Comparison of ENCODE assay signal across 13 mouse cellular contexts in the genomic region with DNA sequence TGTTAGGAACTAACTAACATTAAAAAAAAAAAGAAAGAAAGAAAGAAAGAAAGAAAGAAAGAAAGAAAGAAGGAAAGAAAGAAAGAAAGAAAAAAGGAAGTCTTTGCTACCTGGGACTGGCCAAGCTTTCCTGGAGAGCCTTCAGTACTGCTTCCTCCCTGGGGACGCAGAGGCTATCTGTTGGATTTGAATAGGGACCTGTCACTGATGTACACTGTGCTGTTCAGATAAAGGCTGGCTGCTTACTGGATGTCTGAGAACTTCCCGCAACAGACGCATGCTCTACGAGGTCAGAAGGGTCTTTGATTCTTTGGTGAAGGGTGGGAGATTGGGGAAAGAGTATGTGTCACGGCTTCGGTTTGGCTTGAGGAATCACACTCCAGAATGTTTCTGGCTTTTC.
DNase-seq lines count a peak whose midpoint lies in the region; ATAC-seq and TF ChIP-seq lines count a peak whose summit lies in the region.
"Had no signal": no experiment of that assay in that cellular context is flagged by ENCODE, and none has a peak within 500 bp of the region (broad histone marks: within the 10 kb centered on the region; RNA-seq: fewer than 3 reads in every experiment).

No protein-coding gene starts in this region.

- peaks cover 2% of the 10 kb centered on the region; the same call in 1 of the 2 replicates for H3K4me1 ChIP-seq in lung, adult 2 months (ENCODE audit: control insufficient read depth, insufficient read depth, low read length)
- H3K4me1 ChIP-seq in heart, embryonic 14.5 days (ENCODE audit: control insufficient read depth in 2 of 2, insufficient read depth in 2 of 2, low read length in 2 of 2): peaks cover 14 to 30% of the 10 kb centered on the region in 2 experiments
- H3K4me1 ChIP-seq: liver, embryonic 15.5 days had no signal

- 43% methylated on average over 6 of the region's 6 CpGs for WGBS in lung, adult 2 months
- WGBS in heart, embryonic 14.5 days: 15% methylated on average over 6 of the region's 6 CpGs

- TF ChIP-seq CTCF in lung, adult 2 months (IDR thresholded peaks at IDR 0.05; ENCODE audit: insufficient read depth, low read length): no peak

- peak overlapping the region; percentile 69; the same call in 1 of the 2 replicates for H3K9ac ChIP-seq in heart, embryonic 14.5 days (ENCODE audit: low read length)
- H3K9ac ChIP-seq: embryonic facial prominence, embryonic 12.5 days; liver, embryonic 15.5 days had no signal

- H3K4me3 ChIP-seq in lung, adult 2 months (replicated peaks; ENCODE audit: extremely low read depth, low read depth, low read length): peak overlapping the region; percentile 59
- peak overlapping the region; percentile 17 to 39; a peak in 3 of 4 replicates for H3K4me3 ChIP-seq in heart, embryonic 14.5 days (ENCODE audit: control insufficient read depth in 1 of 2, insufficient read depth in 1 of 2, low read depth in 1 of 2, low read length in 2 of 2)
- H3K4me3 ChIP-seq: embryonic facial prominence, embryonic 12.5 days; liver, embryonic 15.5 days had no signal

- peak overlapping the region; percentile 63 for H3K4me2 ChIP-seq in heart, embryonic 14.5 days (ENCODE audit: low read length)
- H3K4me2 ChIP-seq: embryonic facial prominence, embryonic 12.5 days; liver, embryonic 15.5 days had no signal

- H3K27ac ChIP-seq in heart, embryonic 14.5 days (replicated peaks in 1 of 2; ENCODE audit: control insufficient read depth in 1 of 2, insufficient read depth in 1 of 2, low read depth in 2 of 2, low read length in 2 of 2): peak overlapping the region; percentile 8 to 70; a peak in 3 of 4 replicates
- H3K27ac ChIP-seq: embryonic facial prominence, embryonic 12.5 days; liver, embryonic 15.5 days had no signal

- no peak for TF ChIP-seq POLR2A in lung, adult 2 months (IDR thresholded peaks at IDR 0.05; ENCODE audit: borderline replicate concordance, extremely low read depth, low read depth, low read length)

- ATAC-seq in heart, embryonic 14.5 days (ENCODE audit: insufficient number of reproducible peaks, insufficient read depth, low FRiP score, low read depth): no peak
- ATAC-seq: forebrain, embryonic 16.5 days had no signal

- H3K9me3 ChIP-seq in heart, embryonic 14.5 days (ENCODE audit: control insufficient read depth, low read length): no peaks in the 10 kb centered on the region
- H3K9me3 ChIP-seq: embryonic facial prominence, embryonic 12.5 days; liver, embryonic 15.5 days had no signal

- no peaks in the 10 kb centered on the region for H3K36me3 ChIP-seq in heart, embryonic 14.5 days (ENCODE audit: control insufficient read depth, insufficient read depth, low read length)
- H3K36me3 ChIP-seq: embryonic facial prominence, embryonic 12.5 days; liver, embryonic 15.5 days had no signal

- DNase-seq in adrenal gland, postnatal 14 days: peak; percentile 21
- DNase-seq in adrenal gland, postnatal 4 days (ENCODE audit: low spot score in 2 of 2): no peak
- DNase-seq in lung, adult 2 months: no peak
- DNase-seq in lung, postnatal 14 days: no peak
- DNase-seq in kidney, postnatal 10 days: peak; percentile 50
- no peak for DNase-seq in cerebellum, adult 18-20 months
- DNase-seq in spleen, adult 18-20 months: no peak
- DNase-seq: gastrocnemius, postnatal 36 days; thymus, adult 2 months had no signal

- H3K27me3 ChIP-seq in heart, embryonic 14.5 days (ENCODE audit: control insufficient read depth, insufficient read depth, low read length): no peaks in the 10 kb centered on the region
- H3K27me3 ChIP-seq: embryonic facial prominence, embryonic 12.5 days; liver, embryonic 15.5 days had no signal

Comparison
In these comparisons a context has a peak if more than half of its experiments do, and no peak if none do; other contexts are left out.
1. DNase-seq: peak in adrenal gland, postnatal 14 days (single experiment) and kidney, postnatal 10 days (single experiment); none in adrenal gland, postnatal 4 days (0 of 2), lung, adult 2 months (single experiment), lung, postnatal 14 days (single experiment), cerebellum, adult 18-20 months (0 of 2) and spleen, adult 18-20 months (0 of 2).